Mouse (Mus musculus) CH12.LX (cell line): ENCODE results near the gene Adamtsl3. TPM values are rescaled to one million over a fixed set of nuclear protein-coding genes. Genes with fewer than 3 reads are reported as not detected.
A peak's percentile ranks its signal among the peaks of the same experiment; 100 is the strongest.

ENCODE experiments used
- DNase-seq: peaks from one replicate; pipeline ENCODE4 v3.0.0-alpha.2; 2013; ENCODE audit errors: extremely low read depth
- H3K27ac ChIP-seq: 2 replicates; pipeline ENCODE4 v1.5.1; 2012; ENCODE audit warnings: low read depth, mild to moderate bottlenecking, control low read depth, moderate library complexity; ENCODE audit not compliant: insufficient read depth
- H3K27me3 ChIP-seq: replicated peaks from 2 replicates; pipeline ENCODE3; 2012; ENCODE audit warnings: inconsistent platforms
- H3K36me3 ChIP-seq, 2 experiments: replicated peaks in 1 of 2; 2 replicates each; pipeline versions ENCODE3 to v1.6.1; 2012; ENCODE audit warnings: inconsistent platforms in 1 of 2, low read length in 1 of 2, mild to moderate bottlenecking in 1 of 2, mixed read lengths in 1 of 2, moderate library complexity in 1 of 2; ENCODE audit not compliant: control insufficient read depth in 1 of 2, insufficient read depth in 1 of 2
- H3K4me1 ChIP-seq, 2 experiments: 2 replicates each; pipeline ENCODE4 v1.6.1; 2012; ENCODE audit warnings: inconsistent platforms in 1 of 2, moderate library complexity in 1 of 2; ENCODE audit not compliant: insufficient read depth in 2 of 2, control insufficient read depth in 1 of 2
- H3K4me2 ChIP-seq: 2 replicates; pipeline ENCODE4 v1.6.1; 2012; ENCODE audit warnings: low read depth, mild to moderate bottlenecking, control low read depth; ENCODE audit not compliant: poor library complexity, insufficient read depth, severe bottlenecking
- H3K4me3 ChIP-seq, 3 experiments: fragments of 150-350 bp in 1 of 3; sonication (generic) in 1 of 3; replicated peaks in 1 of 3; 2 replicates each; pipeline versions ENCODE3 to v1.5.1; 2011 to 2012; ENCODE audit warnings: low read depth in 2 of 3, low read length in 2 of 3, mild to moderate bottlenecking in 2 of 3, moderate library complexity in 2 of 3, control low read depth in 1 of 3, improper control_type of control experiment in 1 of 3, inconsistent platforms in 1 of 3, mixed read lengths in 1 of 3; ENCODE audit not compliant: poor library complexity in 1 of 3
- H3K79me2 ChIP-seq: replicated peaks from 2 replicates; pipeline ENCODE4 v1.6.1; 2012; ENCODE audit warnings: mild to moderate bottlenecking, moderate library complexity; ENCODE audit not compliant: control insufficient read depth, poor library complexity, insufficient read depth, severe bottlenecking; ENCODE audit errors: extremely low read depth
- H3K9ac ChIP-seq: 2 replicates; pipeline ENCODE4 v1.6.1; 2012; ENCODE audit warnings: low read depth, mild to moderate bottlenecking, control low read depth, moderate library complexity; ENCODE audit not compliant: insufficient read depth
- H3K9me3 ChIP-seq: replicated peaks from 2 replicates; pipeline ENCODE3; 2012; ENCODE audit warnings: low read length, inconsistent platforms, mixed read lengths
- CTCF ChIP-seq, 2 experiments: IDR thresholded peaks in 1 of 2; conservative IDR thresholded peaks in 1 of 2; 2 replicates each; pipeline ENCODE4 v1.5.1; 2011 to 2012; ENCODE audit warnings: low read depth in 2 of 2, low read length in 2 of 2, improper control_type of control experiment in 1 of 2, inconsistent platforms in 1 of 2, mild to moderate bottlenecking in 1 of 2, moderate library complexity in 1 of 2
- ELF1 ChIP-seq: IDR thresholded peaks from 2 replicates; pipeline ENCODE4 v1.6.1; 2014; ENCODE audit warnings: low read depth, mild to moderate bottlenecking, inconsistent platforms, low read length, improper control_type of control experiment
- HCFC1 ChIP-seq: IDR thresholded peaks from 2 replicates; pipeline ENCODE4 v1.6.1; 2012; ENCODE audit warnings: low read depth, mild to moderate bottlenecking, inconsistent platforms, low read length, improper control_type of control experiment
- IRF4 ChIP-seq: IDR thresholded peaks from 2 replicates; pipeline ENCODE4 v1.6.1; 2014; ENCODE audit warnings: low read depth, mild to moderate bottlenecking, inconsistent platforms, low read length, improper control_type of control experiment
- JUN ChIP-seq: IDR thresholded peaks from 2 replicates; pipeline ENCODE4 v1.6.1; 2011; ENCODE audit warnings: low read depth, mild to moderate bottlenecking, low read length, improper control_type of control experiment, moderate library complexity; ENCODE audit not compliant: insufficient read depth
- JUND ChIP-seq: conservative IDR thresholded peaks from 2 replicates; pipeline ENCODE4 v1.6.1; 2011; ENCODE audit warnings: low read depth, low read length, improper control_type of control experiment
- KAT2A ChIP-seq: IDR thresholded peaks from 2 replicates; pipeline ENCODE4 v1.6.1; 2012; ENCODE audit warnings: low read length, improper control_type of control experiment, inconsistent platforms; ENCODE audit not compliant: insufficient replicate concordance
- MAFK ChIP-seq: IDR thresholded peaks from 2 replicates; pipeline ENCODE4 v1.6.1; 2011; ENCODE audit warnings: low read length, improper control_type of control experiment; ENCODE audit not compliant: insufficient replicate concordance
- MAZ ChIP-seq: IDR thresholded peaks from 2 replicates; pipeline ENCODE4 v1.6.1; 2012; ENCODE audit warnings: low read depth, mild to moderate bottlenecking, inconsistent platforms, low read length, improper control_type of control experiment, moderate library complexity
- MXI1 ChIP-seq: IDR thresholded peaks from 2 replicates; pipeline ENCODE4 v1.6.1; 2011; ENCODE audit warnings: mild to moderate bottlenecking, low read depth, low read length, improper control_type of control experiment
- MYC ChIP-seq: IDR thresholded peaks from 2 replicates; pipeline ENCODE4 v1.6.1; 2011; ENCODE audit warnings: low read depth, mild to moderate bottlenecking, improper control_type of control experiment, low read length
- NELFE ChIP-seq: IDR thresholded peaks from 2 replicates; pipeline ENCODE4 v1.6.1; 2011; ENCODE audit warnings: low read depth, low read length, improper control_type of control experiment
- PAX5 ChIP-seq: IDR thresholded peaks from 2 replicates; pipeline ENCODE4 v1.6.1; 2012; ENCODE audit warnings: low read length, inconsistent platforms, mixed read lengths
- POLR2A ChIP-seq: IDR thresholded peaks from 2 replicates; pipeline ENCODE4 v1.6.1; 2011; ENCODE audit warnings: low read depth, mild to moderate bottlenecking, improper control_type of control experiment, low read length
- POLR2AphosphoS2 ChIP-seq: IDR thresholded peaks from 2 replicates; pipeline ENCODE4 v1.6.1; 2011; ENCODE audit warnings: low read depth, low read length, improper control_type of control experiment
- RAD21 ChIP-seq: IDR thresholded peaks from 2 replicates; pipeline ENCODE4 v1.6.1; 2011; ENCODE audit warnings: low read depth, mild to moderate bottlenecking, low read length, improper control_type of control experiment, moderate library complexity
- SIN3A ChIP-seq: IDR thresholded peaks from 2 replicates; pipeline ENCODE4 v1.6.1; 2012; ENCODE audit warnings: low read length, improper control_type of control experiment, inconsistent platforms
- SMC3 ChIP-seq: IDR thresholded peaks from 2 replicates; pipeline ENCODE4 v1.6.1; 2011; ENCODE audit warnings: low read depth, low read length, improper control_type of control experiment
- UBTF ChIP-seq: IDR thresholded peaks from 2 replicates; pipeline ENCODE4 v1.6.1; 2012; ENCODE audit warnings: low read depth, mild to moderate bottlenecking, inconsistent platforms, low read length, improper control_type of control experiment, moderate library complexity
- USF1 ChIP-seq: IDR thresholded peaks from 2 replicates; pipeline ENCODE4 v1.6.1; 2014; ENCODE audit warnings: low read depth, mild to moderate bottlenecking, inconsistent platforms, low read length, improper control_type of control experiment
- USF2 ChIP-seq: conservative IDR thresholded peaks from 2 replicates; pipeline ENCODE4 v1.6.1; 2011; ENCODE audit warnings: low read depth, low read length, improper control_type of control experiment
- ZC3H11A ChIP-seq: IDR thresholded peaks from 2 replicates; pipeline ENCODE4 v1.6.1; 2012; ENCODE audit warnings: low read depth, mild to moderate bottlenecking, inconsistent platforms, low read length, improper control_type of control experiment
- ZKSCAN1 ChIP-seq: IDR thresholded peaks from 2 replicates; pipeline ENCODE4 v1.6.1; 2012; ENCODE audit warnings: low read depth, inconsistent platforms, low read length, improper control_type of control experiment, borderline replicate concordance
- ZMIZ1 ChIP-seq: IDR thresholded peaks from 2 replicates; pipeline ENCODE4 v1.6.1; 2012; ENCODE audit warnings: low read depth, mild to moderate bottlenecking, inconsistent platforms, low read length, improper control_type of control experiment
- dilution Hi-C: fragments of 300-500 bp; cut with MboI; formaldehyde crosslinking; loops from 2 replicates; pipeline ENCODE4 v1.14.3; 2020; ENCODE audit warnings: low sequenced_read_pairs; ENCODE audit not compliant: extremely low pct_unique_long_range_greater_than_20kb, extremely low pct_ligation_motif_present
- in situ Hi-C: fragments of 300-500 bp; cut with MboI; formaldehyde crosslinking; loops from 3 replicates; pipeline ENCODE4 v1.14.3; 2019; ENCODE audit warnings: low sequenced_read_pairs, low pct_ligation_motif_present, low pct_unique_long_range_greater_than_20kb, mixed read lengths
- polyA plus RNA-seq: library from polyadenylated mRNA; unstranded; fragments of >175 nt; gene quantifications from 2 replicates; pipeline ENCODE4 v1.2.1, GENCODE M21; 2012; ENCODE audit warnings: low read depth; ENCODE audit not compliant: insufficient read length
- total RNA-seq, 2 experiments: library from RNA; depleted of rRNA; stranded (reverse); fragments of 300-350 nt in 1 of 2; fragments of >200 nt in 1 of 2; gene quantifications; 2 replicates each; pipeline ENCODE4 v1.2.3; 2012 to 2014

Adamtsl3 gene
- total and polyA plus RNA-seq, 3 experiments: not detected

- dilution Hi-C loops (no loop called here), in situ Hi-C loops (no loop called here)
- DNase-seq: peak; percentile 17
- H3K9me3 ChIP-seq: no peaks in the 10 kb centered on the region
- no peak overlapping the region for H3K27ac ChIP-seq
- no peak overlapping the region for H3K4me3 ChIP-seq
- TF ChIP-seq CTCF (conservative IDR thresholded peaks at IDR 0.05 in 1 of 2, IDR thresholded peaks at IDR 0.05 in 1 of 2; ENCODE audit: low read depth in 2 of 2, low read length in 2 of 2) (peak; percentile 17 to 67; a peak in 3 of 4 replicates), POLR2AphosphoS2 (no peak), JUND (no peak), MYC (no peak), KAT2A (no peak), ZMIZ1 (no peak), PAX5 (no peak), ZKSCAN1 (no peak), HCFC1 (no peak), MAFK (no peak), UBTF (no peak), IRF4 (no peak), JUN (no peak), MXI1 (no peak), POLR2A (no peak), NELFE (no peak), RAD21 (peak; percentile 61), USF2 (no peak), USF1 (no peak), ZC3H11A (no peak), MAZ (no peak), SMC3 (peak; percentile 55), ELF1 (no peak), SIN3A (0 out of 2 replicates have a peak, but pooled peaks have one; percentile 32)
- TF ChIP-seq, all 38 proteins: peak for 4
- Histone ChIP-seq H3K36me3 (no peaks in the 10 kb centered on the region), H3K9ac (no peak overlapping the region), H3K79me2 (no peaks in the 10 kb centered on the region), H3K4me1 (no peaks in the 10 kb centered on the region), H3K4me2 (no peak overlapping the region), H3K27me3 (peaks cover 6% of the 10 kb centered on the region)
These were observed 274.1 kb downstream of the Adamtsl3 start for GRCm38 (mm10) chr7:82609629-82610028.

- Histone ChIP-seq H3K4me2 (no peak overlapping the region), H3K4me3 (no peak overlapping the region), H3K9me3 (peaks cover 2% of the 10 kb centered on the region), H3K36me3 (no peaks in the 10 kb centered on the region), H3K4me1 (no peaks in the 10 kb centered on the region), H3K9ac (no peak overlapping the region), H3K27me3 (peaks cover 12% of the 10 kb centered on the region), H3K27ac (no peak overlapping the region), H3K79me2 (no peaks in the 10 kb centered on the region)
- dilution Hi-C loops: no loop called here
- TF ChIP-seq ZC3H11A (no peak), JUND (no peak), SIN3A (peak; percentile 44; the same call in 1 of the 2 replicates)
- in situ Hi-C loops: no loop called here
- DNase-seq: peak; percentile 58
These were observed 289.8 kb downstream of the Adamtsl3 start for GRCm38 (mm10) chr7:82625342-82625741.
